Mouse (Mus musculus) lung, postnatal 25 days (tissue): ENCODE measurements at regions not wholly inside any gene's neighbourhood (a gene's known extent, or its start where the extent isn't known, plus 50 kb on each side); places are given as distances from the start of the nearest gene placed in this dataset.

ENCODE experiments used
- DNase-seq: peaks from one replicate; pipeline ENCODE4 v3.0.0; 2022; ENCODE audit warnings: low spot score

GRCm38 (mm10) chr11:42754481-42755272, 280.9 kb upstream of the Gm9972 start:
- DNase-seq: no peak

- DNase-seq: no peak
Observed at GRCm38 (mm10) chr11:42755415-42755814, 280.1 kb upstream of the Gm9972 start.

- no peak for DNase-seq
Observed at GRCm38 (mm10) chr11:42765213-42765612, 270.3 kb upstream of the Gm9972 start.

GRCm38 (mm10) chr11:42775074-42775676, 260.4 kb upstream of the Gm9972 start:
- DNase-seq: no peak

GRCm38 (mm10) chr11:42811487-42811886, 224.1 kb upstream of the Gm9972 start:
- DNase-seq: no peak

- no peak for DNase-seq
Observed at GRCm38 (mm10) chr11:42815753-42816152, 219.8 kb upstream of the Gm9972 start.

GRCm38 (mm10) chr11:42822835-42823234, 212.7 kb upstream of the Gm9972 start:
- no peak for DNase-seq

GRCm38 (mm10) chr11:42845795-42846194, 189.8 kb upstream of the Gm9972 start:
- no peak for DNase-seq

- no peak for DNase-seq
Observed at GRCm38 (mm10) chr11:42854411-42854810, 181.1 kb upstream of the Gm9972 start.

GRCm38 (mm10) chr11:42857687-42858086, 177.9 kb upstream of the Gm9972 start:
- DNase-seq: no peak

GRCm38 (mm10) chr11:42874056-42874455, 161.5 kb upstream of the Gm9972 start:
- no peak for DNase-seq

- no peak for DNase-seq
Observed at GRCm38 (mm10) chr11:42900024-42900423, 135.5 kb upstream of the Gm9972 start.

- no peak for DNase-seq
Observed at GRCm38 (mm10) chr11:42903459-42904012, 132.0 kb upstream of the Gm9972 start.

GRCm38 (mm10) chr11:42905561-42905960, 130.0 kb upstream of the Gm9972 start:
- no peak for DNase-seq

- no peak for DNase-seq
Observed at GRCm38 (mm10) chr11:42906020-42906419, 129.5 kb upstream of the Gm9972 start.

- DNase-seq: no peak
Observed at GRCm38 (mm10) chr11:42916421-42917181, 118.9 kb upstream of the Gm9972 start.

GRCm38 (mm10) chr11:42919221-42919620, 116.3 kb upstream of the Gm9972 start:
- DNase-seq: no peak

GRCm38 (mm10) chr11:42927156-42927555, 108.4 kb upstream of the Gm9972 start:
- DNase-seq: no peak

GRCm38 (mm10) chr11:42928916-42929315, 106.6 kb upstream of the Gm9972 start:
- DNase-seq: no peak

- peak; percentile 68 for DNase-seq
Observed at GRCm38 (mm10) chr11:42939271-42939670, 96.3 kb upstream of the Gm9972 start.

- DNase-seq: no peak
Observed at GRCm38 (mm10) chr11:42941561-42941960, 94.0 kb upstream of the Gm9972 start.

- DNase-seq: no peak
Observed at GRCm38 (mm10) chr11:42942284-42942683, 93.3 kb upstream of the Gm9972 start.

GRCm38 (mm10) chr11:42944573-42944972, 91.0 kb upstream of the Gm9972 start:
- DNase-seq: peak; percentile 1
